Mouse (Mus musculus): Measurements from ENCODE around the gene Ush1c. TPM values are rescaled to one million over a fixed set of nuclear protein-coding genes. Genes with fewer than 3 reads are reported as not detected.

Gene Ush1c
- polyA plus RNA-seq, 1 experiment from 2014 or later = 2.9 TPM

DNA sequence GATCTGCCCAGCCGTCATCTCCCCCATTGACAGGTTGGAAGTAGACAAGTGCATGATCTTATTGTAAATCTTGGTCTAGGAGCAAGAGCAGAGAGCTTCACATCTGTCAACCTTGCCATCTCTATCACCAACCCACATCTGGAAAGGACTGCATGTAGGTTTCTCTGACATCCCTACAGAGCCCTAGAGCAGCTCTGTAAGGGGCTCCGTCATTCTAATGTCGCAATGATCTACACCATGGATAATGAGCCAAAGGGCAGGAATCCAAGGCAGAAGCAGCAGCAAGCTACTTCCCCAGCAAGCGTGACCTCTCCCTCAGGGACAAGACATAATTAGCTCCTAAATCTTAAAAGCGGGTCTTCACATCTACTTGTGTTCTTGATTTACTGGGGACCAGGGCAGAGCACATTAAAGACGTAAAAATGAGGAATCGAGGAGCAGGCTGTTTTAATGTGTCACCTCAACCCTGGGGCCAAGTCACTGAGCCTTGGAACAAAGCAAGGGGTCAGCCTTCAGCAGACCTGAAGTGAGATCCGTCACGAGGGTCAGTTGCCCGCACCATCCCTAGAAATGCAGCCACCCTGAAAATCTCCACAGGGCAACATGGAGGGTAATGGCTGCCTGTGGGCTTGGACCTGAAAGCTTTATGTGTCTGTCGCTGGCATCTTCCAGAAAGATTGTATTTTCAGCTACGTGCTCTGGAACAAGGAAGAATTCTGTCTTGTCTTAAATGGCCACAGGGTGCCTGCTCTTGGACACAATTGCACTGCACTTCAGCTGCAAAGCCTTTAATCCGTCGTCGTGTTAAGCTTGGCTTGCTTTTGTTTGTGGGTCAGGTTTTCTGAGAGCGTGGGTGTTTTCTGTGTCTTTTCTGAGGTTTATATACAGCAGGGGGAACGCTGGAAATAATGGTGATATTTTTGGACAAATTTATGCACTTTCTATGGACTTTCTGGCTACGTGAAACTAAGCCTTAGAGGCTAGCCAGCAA is 83.5 kb downstream of the Ush1c start:
- H3K36me3 ChIP-seq (replicated peaks; ENCODE audit: control insufficient read depth, insufficient read depth, low read depth, low read length) = no peaks in the 10 kb centered on the region
- H3K27ac ChIP-seq (replicated peaks; ENCODE audit: low read depth, low read length) = no peak overlapping the region
- no peak overlapping the region for H3K4me3 ChIP-seq (ENCODE audit: low read depth, low read length)
- H3K27me3 ChIP-seq (ENCODE audit: control insufficient read depth, insufficient read depth, low read length) = no peaks in the 10 kb centered on the region
- no peaks in the 10 kb centered on the region for H3K9me3 ChIP-seq (replicated peaks; ENCODE audit: control insufficient read depth, low read length)
- H3K4me2 ChIP-seq (ENCODE audit: low read depth, low read length) = no peak overlapping the region
- H3K9ac ChIP-seq (replicated peaks; ENCODE audit: low read length) = no peak overlapping the region
- H3K4me1 ChIP-seq (ENCODE audit: control insufficient read depth, insufficient read depth, low read length) = no peaks in the 10 kb centered on the region
- DNase-seq (ENCODE audit: low spot score) (no peak), ATAC-seq (replicated peaks; ENCODE audit: insufficient number of reproducible peaks, low FRiP score, low TSS enrichment, low read depth) (no peak)
- 54% methylated on average over 18 of the region's 18 CpGs for WGBS

DNA sequence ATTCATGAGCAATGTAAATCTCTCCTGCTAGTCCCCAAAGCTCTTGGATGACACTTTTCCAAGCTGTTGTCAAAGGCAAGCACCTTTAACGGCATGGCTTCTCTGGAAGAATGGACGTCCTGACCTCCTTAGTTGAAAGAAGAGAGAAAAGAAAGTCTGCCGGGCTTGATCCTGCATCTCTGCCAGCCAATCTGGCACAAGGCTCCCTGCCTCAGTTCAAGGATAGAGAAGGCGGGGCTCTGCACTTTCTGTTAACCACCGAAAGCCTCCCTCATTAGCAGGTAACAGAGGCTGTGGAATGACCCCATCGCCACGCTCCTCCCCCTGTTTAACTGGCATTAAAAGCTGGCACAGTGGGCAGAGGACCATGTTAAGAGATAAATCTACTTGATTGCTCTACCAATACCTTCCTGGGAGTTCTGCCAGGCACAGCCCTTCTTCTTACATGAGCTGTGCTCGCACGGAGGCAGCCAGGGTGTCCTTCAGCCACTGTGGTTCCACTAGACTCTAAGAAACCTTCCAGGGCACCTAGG is 85.4 kb downstream of the Ush1c start:
- no peak for DNase-seq (ENCODE audit: low spot score)
- Histone ChIP-seq H3K36me3 (replicated peaks; ENCODE audit: control insufficient read depth, insufficient read depth, low read depth, low read length) (no peaks in the 10 kb centered on the region), H3K4me2 (ENCODE audit: low read depth, low read length) (no peak overlapping the region), H3K4me3 (ENCODE audit: low read depth, low read length) (no peak overlapping the region), H3K9ac (replicated peaks; ENCODE audit: low read length) (no peak overlapping the region), H3K9me3 (replicated peaks; ENCODE audit: control insufficient read depth, low read length) (no peaks in the 10 kb centered on the region), H3K27me3 (ENCODE audit: control insufficient read depth, insufficient read depth, low read length) (no peaks in the 10 kb centered on the region), H3K27ac (replicated peaks; ENCODE audit: low read depth, low read length) (no peak overlapping the region), H3K4me1 (ENCODE audit: control insufficient read depth, insufficient read depth, low read length) (no peaks in the 10 kb centered on the region)
- 76% methylated on average over 9 of the region's 9 CpGs for WGBS
- ATAC-seq (replicated peaks; ENCODE audit: insufficient number of reproducible peaks, low FRiP score, low TSS enrichment, low read depth) = no peak

DNA sequence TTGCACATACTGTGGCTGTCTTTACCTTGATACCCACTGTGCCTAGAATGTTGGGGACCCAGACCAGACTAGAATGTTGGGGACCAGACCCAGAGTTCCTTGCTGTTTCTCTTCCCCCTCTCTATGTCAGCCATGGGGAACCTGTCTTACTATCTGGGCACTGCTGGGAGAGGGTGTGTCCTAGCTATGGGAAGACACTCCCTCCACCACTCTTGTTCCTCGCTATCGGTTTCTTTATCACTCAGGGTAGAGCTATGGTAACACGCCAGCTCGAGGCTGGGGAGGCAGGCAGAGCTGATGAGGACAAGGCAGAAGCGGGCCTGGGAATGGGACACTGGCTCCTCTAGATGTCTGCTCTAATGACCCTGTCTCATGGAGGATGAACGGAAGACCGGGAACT is 90.9 kb downstream of the Ush1c start:
- Histone ChIP-seq H3K9ac (replicated peaks; ENCODE audit: low read length) (no peak overlapping the region), H3K27me3 (ENCODE audit: control insufficient read depth, insufficient read depth, low read length) (no peaks in the 10 kb centered on the region), H3K4me1 (ENCODE audit: control insufficient read depth, insufficient read depth, low read length) (no peaks in the 10 kb centered on the region), H3K27ac (replicated peaks; ENCODE audit: low read depth, low read length) (no peak overlapping the region), H3K9me3 (replicated peaks; ENCODE audit: control insufficient read depth, low read length) (no peaks in the 10 kb centered on the region), H3K4me2 (ENCODE audit: low read depth, low read length) (no peak overlapping the region), H3K36me3 (replicated peaks; ENCODE audit: control insufficient read depth, insufficient read depth, low read depth, low read length) (no peaks in the 10 kb centered on the region), H3K4me3 (ENCODE audit: low read depth, low read length) (no peak overlapping the region)
- no peak for DNase-seq (ENCODE audit: low spot score)
- ATAC-seq (replicated peaks; ENCODE audit: insufficient number of reproducible peaks, low FRiP score, low TSS enrichment, low read depth) = no peak
- WGBS = 87% methylated on average over 7 of the region's 7 CpGs

DNA sequence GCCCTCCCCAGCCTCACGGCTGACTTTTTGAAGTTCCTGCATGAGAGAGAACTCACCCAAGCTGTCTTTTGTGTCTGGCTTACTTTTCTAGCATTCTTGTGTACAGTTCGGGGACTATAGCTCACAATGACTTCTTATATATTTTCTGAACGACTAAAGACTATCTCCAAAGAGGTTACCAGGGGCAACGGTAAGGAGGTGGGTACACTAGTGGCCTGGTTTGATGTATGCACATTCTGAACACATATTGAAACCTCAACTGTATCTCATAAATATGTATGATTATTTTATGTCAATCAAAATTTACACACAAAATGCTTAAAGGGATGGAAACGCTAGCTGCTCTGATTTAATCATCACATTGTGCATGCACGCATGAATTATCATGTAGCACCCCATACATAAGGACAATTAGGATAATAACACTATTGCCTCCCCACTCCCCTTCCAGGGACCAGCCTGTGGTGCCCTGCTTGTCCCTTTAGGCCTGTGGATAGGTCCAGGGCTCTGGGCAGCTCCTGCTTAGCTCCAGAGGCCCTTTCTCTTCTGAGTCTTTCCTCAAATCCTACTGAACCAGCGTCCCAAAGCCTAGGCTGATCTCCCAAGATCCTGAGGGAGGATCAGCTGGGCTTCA is 91.5 kb downstream of the Ush1c start:
- DNase-seq (ENCODE audit: low spot score) (no peak), ATAC-seq (replicated peaks; ENCODE audit: insufficient number of reproducible peaks, low FRiP score, low TSS enrichment, low read depth) (no peak)
- no peaks in the 10 kb centered on the region for H3K36me3 ChIP-seq (replicated peaks; ENCODE audit: control insufficient read depth, insufficient read depth, low read depth, low read length)
- no peak overlapping the region for H3K9ac ChIP-seq (replicated peaks; ENCODE audit: low read length)
- no peak overlapping the region for H3K27ac ChIP-seq (replicated peaks; ENCODE audit: low read depth, low read length)
- no peaks in the 10 kb centered on the region for H3K4me1 ChIP-seq (ENCODE audit: control insufficient read depth, insufficient read depth, low read length)
- H3K4me3 ChIP-seq (ENCODE audit: low read depth, low read length) = no peak overlapping the region
- H3K4me2 ChIP-seq (ENCODE audit: low read depth, low read length) = no peak overlapping the region
- H3K9me3 ChIP-seq (replicated peaks; ENCODE audit: control insufficient read depth, low read length) = no peaks in the 10 kb centered on the region
- H3K27me3 ChIP-seq (ENCODE audit: control insufficient read depth, insufficient read depth, low read length) = no peaks in the 10 kb centered on the region
- 85% methylated on average over 7 of the region's 7 CpGs for WGBS

Other genes with a start within 250 kb of the Ush1c start
- 0.04 and 0.18 TPM in 2 replicates for gene Abcc6, start 208.2 kb downstream of the Ush1c start, polyA plus RNA-seq (2014; fragmentation: Nextera tagmentation; extraction: Ambion mirVana)
- 11.3 and 11.8 TPM in 2 replicates for gene Nomo1, start 204.8 kb downstream of the Ush1c start, polyA plus RNA-seq (2014; fragmentation: Nextera tagmentation; extraction: Ambion mirVana)
- 0.32 TPM in 1 of 2 replicates, not detected in the other for gene Kcnj11, start 137.7 kb downstream of the Ush1c start, polyA plus RNA-seq (2014; fragmentation: Nextera tagmentation; extraction: Ambion mirVana)
- 0.20 and 0.96 TPM in 2 replicates for gene Abcc8, start 58.5 kb downstream of the Ush1c start, polyA plus RNA-seq (2014; fragmentation: Nextera tagmentation; extraction: Ambion mirVana)
- gene Otog, start 2.5 kb upstream of the Ush1c start, polyA plus RNA-seq (2014; fragmentation: Nextera tagmentation; extraction: Ambion mirVana) = 0.17 and 0.21 TPM in 2 replicates
- gene Myod1, start 138.0 kb upstream of the Ush1c start, polyA plus RNA-seq (2014; fragmentation: Nextera tagmentation; extraction: Ambion mirVana) = 7.8 and 8.1 TPM in 2 replicates
- 0.55 and 1.3 TPM in 2 replicates for gene Kcnc1, start 158.0 kb upstream of the Ush1c start, polyA plus RNA-seq (2014; fragmentation: Nextera tagmentation; extraction: Ambion mirVana)